Mouse (Mus musculus): ENCODE measurements around the gene Birc5. TPM values are rescaled to one million over a fixed set of nuclear protein-coding genes. Genes with fewer than 3 reads are reported as not detected.
A peak's percentile ranks its signal among the peaks of the same experiment; 100 is the strongest.

Birc5 gene
- polyA plus RNA-seq, 1 experiment from 2014 or later: 293 TPM

GRCm38 (mm10) chr11:117845651-117846050 is 3.4 kb upstream of the Birc5 start:
- Histone ChIP-seq H3K27me3 (replicated peaks) (no peaks in the 10 kb centered on the region), H3K9ac (no peak overlapping the region), H3K9me3 (no peaks in the 10 kb centered on the region), H3K4me2 (no peak overlapping the region), H3K27ac (no peak overlapping the region), H3K4me1 (peaks cover 27% of the 10 kb centered on the region), H3K36me3 (no peaks in the 10 kb centered on the region), H3K4me3 (replicated peaks) (no peak overlapping the region)
- WGBS: 77% methylated on average over 2 of the region's 2 CpGs
- ATAC-seq (ENCODE audit: insufficient read depth, low FRiP score, low read depth): no peak

DNA sequence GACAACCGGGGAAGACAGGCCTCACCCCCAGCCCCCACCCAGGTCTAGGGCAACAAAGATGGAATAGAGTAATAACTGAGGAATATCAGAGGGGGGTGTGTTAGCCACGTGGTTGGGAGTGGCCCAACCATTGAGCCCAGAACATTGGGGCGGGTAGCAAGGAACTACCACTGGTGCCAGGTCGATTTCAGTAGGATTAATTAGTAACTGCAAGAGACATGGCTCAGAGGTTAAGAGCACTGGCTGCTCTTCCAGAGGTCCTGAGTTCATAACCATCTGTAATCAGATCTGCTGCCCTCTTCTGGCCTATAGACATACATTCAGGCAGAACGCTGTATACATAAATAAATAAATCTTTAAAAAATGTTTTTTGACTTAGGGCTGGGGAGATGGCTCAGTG is 2.4 kb upstream of the Birc5 start:
- H3K27ac ChIP-seq: no peak overlapping the region
- H3K36me3 ChIP-seq: 0 out of 2 replicates have a peak, but pooled peaks cover 2% of the 10 kb centered on the region
- WGBS: 43% methylated on average over 5 of the region's 5 CpGs
- no peak overlapping the region for H3K9ac ChIP-seq
- no peak overlapping the region for H3K4me2 ChIP-seq
- no peak overlapping the region for H3K4me3 ChIP-seq (replicated peaks)
- H3K4me1 ChIP-seq: peaks cover 32% of the 10 kb centered on the region
- H3K27me3 ChIP-seq (replicated peaks): no peaks in the 10 kb centered on the region
- no peaks in the 10 kb centered on the region for H3K9me3 ChIP-seq
- ATAC-seq (ENCODE audit: insufficient read depth, low FRiP score, low read depth): 0 out of 2 replicates have a peak, but pooled peaks have one; percentile 4

GRCm38 (mm10) chr11:117847593-117848215 is 1.3 kb upstream of the Birc5 start:
- Histone ChIP-seq H3K36me3 (peaks cover 10% of the 10 kb centered on the region), H3K4me3 (replicated peaks) (peak overlapping the region; percentile 71), H3K4me1 (peaks cover 32% of the 10 kb centered on the region), H3K9ac (peak overlapping the region; percentile 84; the same call in 1 of the 2 replicates), H3K9me3 (no peaks in the 10 kb centered on the region), H3K27me3 (replicated peaks) (no peaks in the 10 kb centered on the region), H3K27ac (peak overlapping the region; percentile 99), H3K4me2 (peak overlapping the region; percentile 89)
- 70% methylated on average over 7 of the region's 7 CpGs for WGBS
- ATAC-seq (ENCODE audit: insufficient read depth, low FRiP score, low read depth): no peak

GRCm38 (mm10) chr11:117848271-117848984 is 623 bp upstream of the Birc5 start:
- 6% methylated on average over 19 of the region's 19 CpGs for WGBS
- no peaks in the 10 kb centered on the region for H3K27me3 ChIP-seq (replicated peaks)
- H3K4me1 ChIP-seq: peaks cover 32% of the 10 kb centered on the region
- H3K4me2 ChIP-seq: peak overlapping the region; percentile 89
- H3K27ac ChIP-seq: peak overlapping the region; percentile 99
- H3K36me3 ChIP-seq: peaks cover 16% of the 10 kb centered on the region
- peak overlapping the region; percentile 84 for H3K9ac ChIP-seq
- H3K9me3 ChIP-seq: no peaks in the 10 kb centered on the region
- ATAC-seq (ENCODE audit: insufficient read depth, low FRiP score, low read depth): peak; percentile 65
- peak overlapping the region; percentile 71 for H3K4me3 ChIP-seq (replicated peaks)

DNA sequence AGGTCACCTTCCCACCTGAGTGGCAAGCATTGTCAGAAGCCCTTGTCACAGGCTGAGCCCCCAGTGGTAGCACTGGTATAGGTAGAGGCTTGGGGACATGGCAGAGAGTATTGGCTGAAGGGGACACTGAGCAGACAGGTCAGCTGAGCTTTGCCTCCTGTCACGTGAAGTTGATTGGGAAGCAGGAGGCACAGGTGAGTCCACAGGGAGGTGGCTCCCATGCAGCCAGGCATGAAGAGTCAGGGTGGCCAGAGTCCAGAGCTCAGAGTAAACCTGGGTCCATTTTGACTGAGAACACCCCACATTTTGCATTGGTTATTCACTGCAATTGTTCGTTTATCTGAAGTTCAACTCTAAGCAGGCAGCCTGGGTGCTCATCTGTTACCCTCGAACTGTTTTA is 3.8 kb downstream of the Birc5 start:
- H3K9ac ChIP-seq: no peak overlapping the region
- 78% methylated on average over 3 of the region's 3 CpGs for WGBS
- H3K36me3 ChIP-seq: peaks cover 53% of the 10 kb centered on the region
- no peak overlapping the region for H3K27ac ChIP-seq
- ATAC-seq (ENCODE audit: insufficient read depth, low FRiP score, low read depth): no peak
- no peaks in the 10 kb centered on the region for H3K27me3 ChIP-seq (replicated peaks)
- H3K4me2 ChIP-seq: no peak overlapping the region
- peaks cover 22% of the 10 kb centered on the region for H3K4me1 ChIP-seq
- no peak overlapping the region for H3K4me3 ChIP-seq (replicated peaks)
- no peaks in the 10 kb centered on the region for H3K9me3 ChIP-seq

DNA sequence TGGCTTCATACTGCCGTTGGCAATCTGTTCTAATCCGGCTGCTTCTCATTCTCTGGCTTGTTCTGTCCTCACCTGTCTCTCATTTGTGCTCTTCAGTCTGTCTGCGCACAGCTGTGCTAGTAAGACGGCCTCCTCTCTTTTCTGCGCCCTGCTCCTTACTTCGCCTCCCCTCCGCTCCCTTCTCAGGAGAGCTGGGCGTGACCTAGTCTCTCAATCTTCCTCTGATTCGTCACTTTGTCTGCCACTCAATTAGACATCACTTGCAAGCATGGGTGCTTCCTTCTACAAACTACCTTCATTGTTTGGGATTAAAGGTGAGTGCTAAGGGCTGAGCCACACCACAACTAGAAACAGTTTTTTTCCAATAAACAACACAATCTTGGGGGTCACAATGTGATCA is 5.2 kb downstream of the Birc5 start:
- Histone ChIP-seq H3K9ac (no peak overlapping the region), H3K27ac (no peak overlapping the region), H3K9me3 (no peaks in the 10 kb centered on the region), H3K4me2 (no peak overlapping the region), H3K4me3 (replicated peaks) (no peak overlapping the region), H3K27me3 (replicated peaks) (no peaks in the 10 kb centered on the region), H3K36me3 (peaks cover 53% of the 10 kb centered on the region), H3K4me1 (peaks cover 18% of the 10 kb centered on the region)
- ATAC-seq (ENCODE audit: insufficient read depth, low FRiP score, low read depth): no peak
- 90% methylated on average over 9 of the region's 9 CpGs for WGBS

GRCm38 (mm10) chr11:117855360-117855759 is 6.3 kb downstream of the Birc5 start:
- Histone ChIP-seq H3K27ac (no peak overlapping the region), H3K4me2 (no peak overlapping the region), H3K4me1 (peaks cover 7% of the 10 kb centered on the region), H3K4me3 (replicated peaks) (no peak overlapping the region), H3K9ac (no peak overlapping the region), H3K36me3 (peaks cover 53% of the 10 kb centered on the region), H3K27me3 (replicated peaks) (peaks cover 8% of the 10 kb centered on the region), H3K9me3 (no peaks in the 10 kb centered on the region)
- 94% methylated on average over 5 of the region's 5 CpGs for WGBS
- no peak for ATAC-seq (ENCODE audit: insufficient read depth, low FRiP score, low read depth)

- H3K9ac ChIP-seq: no peak overlapping the region
- no peak overlapping the region for H3K4me3 ChIP-seq (replicated peaks)
- 65% methylated on average over 1 of the region's 1 CpGs for WGBS
- 0 out of 2 replicates have a peak, but pooled peaks cover 5% of the 10 kb centered on the region for H3K4me1 ChIP-seq
- peaks cover 53% of the 10 kb centered on the region for H3K36me3 ChIP-seq
- H3K27ac ChIP-seq: no peak overlapping the region
- H3K27me3 ChIP-seq (replicated peaks): peaks cover 14% of the 10 kb centered on the region
- no peaks in the 10 kb centered on the region for H3K9me3 ChIP-seq
- H3K4me2 ChIP-seq: no peak overlapping the region
- ATAC-seq (ENCODE audit: insufficient read depth, low FRiP score, low read depth): no peak
Observed at GRCm38 (mm10) chr11:117855975-117856374, 6.9 kb downstream of the Birc5 start.

DNA sequence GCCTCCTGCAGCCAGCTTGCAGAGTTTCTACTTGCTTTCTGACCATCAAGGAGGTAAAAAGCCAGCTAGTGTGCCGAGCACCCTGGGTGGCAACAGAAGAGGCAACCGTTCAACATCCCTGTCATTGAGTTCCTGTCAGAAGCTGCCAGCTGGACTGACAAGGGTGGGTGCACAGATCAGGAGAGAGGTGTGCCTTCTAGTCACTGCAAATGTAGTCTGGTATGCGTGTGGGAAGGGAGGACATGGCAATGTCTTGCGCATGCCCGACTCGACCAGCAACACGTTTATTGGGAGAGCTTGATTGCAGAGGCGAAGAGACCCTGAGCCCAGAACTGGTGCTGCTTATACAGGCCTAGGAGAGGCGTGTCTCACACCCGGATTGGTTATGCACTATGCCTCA is 8.4 kb downstream of the Birc5 start:
- Histone ChIP-seq H3K4me2 (no peak overlapping the region), H3K9me3 (no peaks in the 10 kb centered on the region), H3K4me1 (0 out of 2 replicates have a peak, but pooled peaks cover 2% of the 10 kb centered on the region), H3K9ac (no peak overlapping the region), H3K27ac (no peak overlapping the region), H3K36me3 (peaks cover 46% of the 10 kb centered on the region), H3K27me3 (replicated peaks) (peaks cover 19% of the 10 kb centered on the region), H3K4me3 (replicated peaks) (no peak overlapping the region)
- ATAC-seq (ENCODE audit: insufficient read depth, low FRiP score, low read depth): no peak
- 91% methylated on average over 10 of the region's 10 CpGs for WGBS

DNA sequence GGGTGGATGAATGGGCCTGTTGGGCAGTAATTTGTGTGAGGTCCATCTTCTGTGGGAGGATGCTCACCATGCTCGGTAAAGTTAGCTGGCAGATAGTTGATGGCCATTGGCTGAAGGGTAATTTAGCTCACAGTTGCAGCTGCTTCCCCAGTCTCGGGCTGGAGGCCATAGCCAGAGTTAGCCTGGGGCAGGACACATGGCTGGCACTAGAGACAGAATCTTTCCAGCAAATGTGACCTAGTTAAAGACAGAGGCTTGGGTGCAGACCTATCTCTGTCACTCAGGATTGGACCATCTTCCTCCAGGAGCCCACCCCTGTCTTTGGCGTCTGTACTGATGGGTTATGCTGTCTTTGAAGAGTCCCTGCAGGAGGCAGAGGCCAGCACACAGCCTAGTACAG is 9.3 kb downstream of the Birc5 start:
- Histone ChIP-seq H3K9ac (no peak overlapping the region), H3K27me3 (replicated peaks) (peaks cover 19% of the 10 kb centered on the region), H3K9me3 (no peaks in the 10 kb centered on the region), H3K4me2 (no peak overlapping the region), H3K4me1 (0 out of 2 replicates have a peak, but pooled peaks cover 2% of the 10 kb centered on the region), H3K4me3 (replicated peaks) (no peak overlapping the region), H3K27ac (no peak overlapping the region), H3K36me3 (peaks cover 37% of the 10 kb centered on the region)
- no peak for ATAC-seq (ENCODE audit: insufficient read depth, low FRiP score, low read depth)
- WGBS: 48% methylated on average over 3 of the region's 3 CpGs

GRCm38 (mm10) chr11:117860601-117861000 is 11.6 kb downstream of the Birc5 start, which contains the start of gene Tmem235:
Gene Tmem235 (plus strand): TSS chr11:117860752.
- Histone ChIP-seq H3K4me1 (0 out of 2 replicates have a peak, but pooled peaks cover 2% of the 10 kb centered on the region), H3K4me2 (no peak within 1 kb of the TSS), H3K27ac (no peak within 1 kb of the TSS), H3K9ac (no peak within 1 kb of the TSS), H3K27me3 (replicated peaks) (peaks cover 19% of the 10 kb centered on the region), H3K9me3 (no peaks in the 10 kb centered on the region), H3K36me3 (peaks cover 20% of the 10 kb centered on the region), H3K4me3 (replicated peaks) (no peak within 1 kb of the TSS)
- ATAC-seq (ENCODE audit: insufficient read depth, low FRiP score, low read depth): no peak
- WGBS: 8% methylated on average over 23 of the region's 23 CpGs

- ATAC-seq (ENCODE audit: insufficient read depth, low FRiP score, low read depth): no peak
- Histone ChIP-seq H3K36me3 (no peaks in the 10 kb centered on the region), H3K4me3 (replicated peaks) (no peak overlapping the region), H3K4me2 (no peak overlapping the region), H3K4me1 (0 out of 2 replicates have a peak, but pooled peaks cover 2% of the 10 kb centered on the region), H3K27ac (no peak overlapping the region), H3K27me3 (replicated peaks) (peaks cover 19% of the 10 kb centered on the region), H3K9ac (no peak overlapping the region), H3K9me3 (no peaks in the 10 kb centered on the region)
- 40% methylated on average over 11 of the region's 11 CpGs for whole genome bisulfite sequencing
Observed at GRCm38 (mm10) chr11:117863174-117863856, 14.3 kb downstream of the Birc5 start.
